Mouse (Mus musculus): ENCODE results near the gene Ext2. TPM values are rescaled to one million over a fixed set of nuclear protein-coding genes. Genes with fewer than 3 reads are reported as not detected.
A peak's percentile ranks its signal among the peaks of the same experiment; 100 is the strongest.

Ext2 gene
- polyA plus RNA-seq, 1 experiment from 2014 or later: 76.0 TPM

DNA sequence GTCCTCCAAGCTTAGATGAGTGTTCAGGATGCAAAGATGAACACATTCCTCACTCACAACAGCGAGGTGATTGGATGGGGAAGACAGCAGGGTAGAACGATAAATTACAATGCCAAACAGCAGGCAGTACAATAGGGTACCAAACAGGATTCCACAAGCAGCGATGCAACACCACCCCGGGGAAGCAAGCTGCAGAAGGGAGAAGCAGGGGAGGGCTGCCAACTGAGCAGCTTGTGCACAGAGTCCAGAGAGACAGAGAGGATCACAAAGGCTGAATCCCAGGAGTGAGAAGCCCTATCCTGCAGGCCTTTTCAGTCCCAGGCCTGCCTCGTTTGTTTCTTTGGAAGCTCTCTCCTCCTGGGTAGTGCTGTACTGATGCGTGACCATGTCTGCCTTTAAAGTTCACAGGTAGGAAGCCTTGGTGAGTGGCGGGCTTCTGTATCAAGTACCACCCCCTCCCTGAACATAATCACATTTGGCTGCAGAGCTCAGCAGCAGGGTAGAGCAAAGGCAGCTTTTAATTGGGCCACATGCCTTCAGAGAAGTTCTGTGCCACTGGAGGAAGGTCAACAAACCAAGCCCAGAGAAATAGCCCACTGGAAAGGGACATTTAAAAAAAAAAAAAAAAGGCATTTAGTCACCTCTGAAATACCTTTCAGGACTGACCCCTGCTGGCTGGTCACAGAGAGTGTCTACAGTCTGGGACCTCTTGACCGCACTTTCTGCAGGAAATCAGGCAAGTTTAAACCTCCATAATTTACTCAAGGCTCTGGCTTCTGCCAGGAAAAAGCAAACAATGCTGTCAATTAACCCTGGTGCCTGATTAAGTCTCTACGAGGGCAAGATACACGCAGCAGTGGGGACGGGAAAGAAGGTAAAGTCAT, 77.8 kb downstream of the Ext2 start:
- Histone ChIP-seq H3K27ac (replicated peaks) (peak overlapping the region; percentile 80), H3K4me1 (peaks cover 91% of the 10 kb centered on the region), H3K36me3 (replicated peaks) (no peaks in the 10 kb centered on the region; the same call in 1 of the 2 replicates), H3K4me3 (no peak overlapping the region), H3K27me3 (replicated peaks; ENCODE audit: low read depth, poor library complexity, severe bottlenecking) (peaks cover 6% of the 10 kb centered on the region; the same call in 1 of the 2 replicates), H3K9me3 (no peaks in the 10 kb centered on the region)
- DNase-seq (ENCODE audit: low spot score): peak; percentile 53
- 19% methylated on average over 11 of the region's 11 CpGs for WGBS

DNA sequence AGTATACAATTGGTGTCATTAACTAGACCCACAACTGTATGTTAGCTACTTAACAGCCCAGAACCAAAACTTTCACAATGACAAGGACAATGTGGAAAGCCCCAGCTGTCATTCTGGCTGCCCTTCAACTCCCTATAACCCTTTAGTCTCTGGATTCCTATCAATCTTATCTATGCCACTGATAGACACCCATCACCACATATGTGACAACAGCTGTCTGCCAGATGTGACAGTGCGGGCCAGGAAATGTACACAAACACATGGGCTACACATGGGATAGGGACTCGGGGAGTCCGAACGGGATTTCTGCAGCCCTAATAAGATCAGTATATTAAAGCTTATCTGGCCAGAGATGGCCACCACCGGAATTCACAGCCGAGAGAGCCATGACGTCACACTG, 80.7 kb downstream of the Ext2 start:
- Histone ChIP-seq H3K27ac (replicated peaks) (peak overlapping the region; percentile 31; the same call in 1 of the 2 replicates), H3K36me3 (replicated peaks) (peaks cover 5% of the 10 kb centered on the region; the same call in 1 of the 2 replicates), H3K27me3 (replicated peaks; ENCODE audit: low read depth, poor library complexity, severe bottlenecking) (peaks cover 6% of the 10 kb centered on the region; the same call in 1 of the 2 replicates), H3K4me1 (peaks cover 83% of the 10 kb centered on the region), H3K4me3 (no peak overlapping the region), H3K9me3 (no peaks in the 10 kb centered on the region)
- no peak for DNase-seq (ENCODE audit: low spot score)
- 56% methylated on average over 7 of the region's 7 CpGs for WGBS

DNA sequence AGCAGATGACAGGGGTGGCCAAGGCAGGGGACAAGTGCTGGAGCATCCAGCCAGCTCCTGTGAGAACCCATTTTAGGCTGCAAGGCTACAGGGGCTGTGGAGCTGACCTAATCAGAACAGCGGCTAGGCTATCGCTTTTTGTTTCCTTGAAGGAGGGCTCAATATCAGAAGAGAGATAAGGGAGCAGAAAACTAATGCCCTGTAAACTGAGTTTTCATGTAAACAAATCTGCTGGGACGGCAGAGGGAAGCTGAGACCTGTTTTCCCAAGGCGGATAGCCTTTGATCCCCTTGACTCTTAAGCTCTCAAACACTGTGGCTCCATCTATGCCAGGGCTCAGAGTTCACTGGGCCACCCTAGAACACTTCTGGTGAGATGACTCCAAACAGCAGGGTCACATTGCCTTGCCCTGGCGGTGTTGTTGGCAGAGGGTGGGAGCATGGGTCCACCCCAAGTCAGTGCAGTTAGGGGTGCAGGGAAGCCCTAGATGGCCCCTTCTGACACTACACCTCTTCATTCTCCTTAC, 83.3 kb downstream of the Ext2 start:
- peaks cover 6% of the 10 kb centered on the region; the same call in 1 of the 2 replicates for H3K27me3 ChIP-seq (replicated peaks; ENCODE audit: low read depth, poor library complexity, severe bottlenecking)
- H3K27ac ChIP-seq (replicated peaks): peak overlapping the region; percentile 72; the same call in 1 of the 2 replicates
- peaks cover 57% of the 10 kb centered on the region for H3K4me1 ChIP-seq

DNA sequence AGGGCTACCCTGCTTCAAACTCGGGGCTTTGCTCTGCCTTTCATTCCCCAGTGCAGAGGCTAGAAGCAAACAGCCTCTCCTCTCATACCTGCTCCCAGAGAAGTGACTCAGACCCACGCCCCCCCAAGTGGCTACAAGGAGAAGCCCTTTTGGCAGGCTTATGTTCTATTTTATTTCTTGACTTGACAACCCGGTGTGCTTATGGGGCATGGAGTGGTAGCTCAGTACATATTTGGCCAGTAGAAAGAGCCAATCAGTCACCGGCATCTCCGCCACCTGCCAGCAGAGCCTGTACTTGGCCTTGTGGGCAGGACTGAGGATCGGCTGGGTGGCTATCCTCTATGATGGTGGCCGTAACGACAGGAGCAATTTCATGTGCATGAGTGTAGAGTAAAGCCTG, 85.2 kb downstream of the Ext2 start:
- H3K9me3 ChIP-seq: no peaks in the 10 kb centered on the region
- DNase-seq (ENCODE audit: low spot score): no peak
- H3K4me3 ChIP-seq: no peak overlapping the region
- peaks cover 25% of the 10 kb centered on the region; the same call in 1 of the 2 replicates for H3K36me3 ChIP-seq (replicated peaks)
- 87% methylated on average over 8 of the region's 8 CpGs for WGBS
- H3K27me3 ChIP-seq (replicated peaks; ENCODE audit: low read depth, poor library complexity, severe bottlenecking): no peaks in the 10 kb centered on the region
- peaks cover 53% of the 10 kb centered on the region for H3K4me1 ChIP-seq
- no peak overlapping the region for H3K27ac ChIP-seq (replicated peaks)

More for the DNA sequence above, 83.3 kb downstream of the Ext2 start:
- Histone ChIP-seq H3K4me3 (no peak overlapping the region), H3K9me3 (no peaks in the 10 kb centered on the region), H3K36me3 (replicated peaks) (peaks cover 16% of the 10 kb centered on the region; the same call in 1 of the 2 replicates)
- 58% methylated on average over 5 of the region's 5 CpGs for WGBS
- DNase-seq (ENCODE audit: low spot score): no peak

DNA sequence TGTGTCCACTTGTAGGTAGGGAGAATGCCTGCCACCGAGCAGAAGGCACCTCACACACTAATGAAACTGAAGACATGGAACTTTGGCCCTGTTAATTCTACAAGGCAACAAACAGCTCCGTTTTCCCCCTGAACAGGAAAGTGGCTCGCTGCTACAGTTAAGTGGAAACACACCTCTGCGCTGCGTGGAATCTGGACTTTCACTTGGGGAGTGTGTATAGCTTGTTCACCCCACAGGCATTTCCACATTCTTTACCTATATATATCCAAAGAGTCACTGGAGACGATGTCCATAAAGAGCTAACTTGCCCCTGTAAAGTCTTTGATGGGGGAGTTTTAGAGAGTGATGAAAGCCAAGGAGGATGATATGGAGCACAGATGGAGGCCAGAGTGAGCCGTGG, 89.7 kb downstream of the Ext2 start:
- peaks cover 42% of the 10 kb centered on the region for H3K4me1 ChIP-seq
- DNase-seq (ENCODE audit: low spot score): no peak
- H3K27ac ChIP-seq (replicated peaks): peak overlapping the region; percentile 67
- whole genome bisulfite sequencing: 48% methylated on average over 7 of the region's 7 CpGs
- H3K27me3 ChIP-seq (replicated peaks; ENCODE audit: low read depth, poor library complexity, severe bottlenecking): no peaks in the 10 kb centered on the region
- H3K4me3 ChIP-seq: no peak overlapping the region
- no peaks in the 10 kb centered on the region for H3K9me3 ChIP-seq
- H3K36me3 ChIP-seq (replicated peaks): peaks cover 42% of the 10 kb centered on the region; the same call in 1 of the 2 replicates

DNA sequence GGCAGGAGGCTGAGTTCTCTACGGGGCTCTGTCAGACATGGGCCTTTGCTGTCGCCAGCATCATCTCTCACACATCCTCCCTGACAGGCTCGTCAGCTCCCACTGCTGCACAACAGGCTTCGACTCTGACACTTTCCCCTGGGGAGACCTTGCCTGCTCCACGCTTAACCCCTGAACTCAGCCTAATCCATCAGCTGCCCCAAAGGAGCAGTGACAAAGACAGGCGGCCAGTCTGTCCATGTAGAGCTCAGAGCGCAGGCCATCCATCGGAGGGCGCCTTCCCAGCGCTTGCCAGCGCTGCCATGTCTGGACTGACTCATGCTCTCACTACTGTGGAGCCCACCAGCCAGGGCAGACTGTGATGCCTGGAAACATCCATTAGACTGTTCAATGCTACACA, 92.8 kb downstream of the Ext2 start:
- Histone ChIP-seq H3K4me3 (no peak overlapping the region), H3K9me3 (no peaks in the 10 kb centered on the region), H3K27me3 (replicated peaks; ENCODE audit: low read depth, poor library complexity, severe bottlenecking) (no peaks in the 10 kb centered on the region), H3K36me3 (replicated peaks) (peaks cover 43% of the 10 kb centered on the region), H3K4me1 (peaks cover 40% of the 10 kb centered on the region), H3K27ac (replicated peaks) (0 out of 2 replicates have a peak overlapping the region, but pooled peaks have one; percentile 10)
- no peak for DNase-seq (ENCODE audit: low spot score)
- WGBS: 70% methylated on average over 11 of the region's 11 CpGs

DNA sequence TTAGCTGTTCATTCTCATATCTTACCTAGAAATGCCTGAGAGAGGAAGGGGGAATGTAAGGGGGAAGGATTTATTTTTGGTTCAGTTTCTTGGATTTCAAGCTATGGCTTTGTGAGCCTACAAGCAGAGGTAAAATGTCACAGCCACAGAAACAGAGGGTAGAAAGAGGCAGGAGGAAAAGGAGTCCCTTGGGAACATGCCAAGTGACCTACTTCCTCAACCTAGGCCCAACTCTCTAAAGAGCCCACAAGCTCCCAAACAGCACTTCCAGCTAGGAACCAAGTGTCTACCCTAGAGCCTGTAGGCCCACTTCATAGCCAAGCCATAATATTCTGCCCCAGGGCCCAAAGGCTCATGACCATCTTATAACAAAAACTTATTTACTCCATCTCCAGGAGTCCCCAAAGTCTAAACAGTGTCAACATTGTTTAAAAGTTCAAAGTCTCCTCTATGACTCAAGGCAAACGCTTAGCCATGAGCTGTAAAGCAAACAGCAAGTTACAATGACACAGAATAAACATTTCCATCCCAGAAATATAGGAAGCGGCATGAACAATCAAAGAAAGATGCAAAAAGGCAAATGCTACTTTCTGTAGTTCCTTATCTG, 99.1 kb downstream of the Ext2 start:
- DNase-seq (ENCODE audit: low spot score): no peak
- H3K4me1 ChIP-seq: peaks cover 27% of the 10 kb centered on the region
- no peak overlapping the region for H3K4me3 ChIP-seq
- no peaks in the 10 kb centered on the region for H3K27me3 ChIP-seq (replicated peaks; ENCODE audit: low read depth, poor library complexity, severe bottlenecking)
- peaks cover 16% of the 10 kb centered on the region for H3K36me3 ChIP-seq (replicated peaks)
- H3K9me3 ChIP-seq: no peaks in the 10 kb centered on the region
- WGBS: 94% methylated on average over 2 of the region's 2 CpGs
- H3K27ac ChIP-seq (replicated peaks): no peak overlapping the region

DNA sequence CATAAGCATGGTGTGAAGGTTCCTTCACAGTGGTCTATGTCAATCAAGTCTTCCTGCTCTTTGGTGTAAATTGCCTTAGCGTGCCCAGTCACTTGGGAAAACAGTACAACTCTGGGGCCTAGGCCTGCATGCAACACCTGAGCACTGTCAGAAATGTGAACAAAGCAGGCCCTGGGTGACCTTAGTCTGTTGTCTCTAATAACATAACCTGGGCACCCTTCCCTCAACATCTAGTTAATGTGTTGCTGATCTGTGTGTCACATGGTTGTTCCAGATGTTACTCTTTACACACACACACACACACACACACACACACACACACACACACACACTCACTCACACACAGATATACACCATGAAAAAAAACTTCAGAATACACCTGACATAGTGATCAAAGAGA, 101.4 kb downstream of the Ext2 start:
- WGBS: 80% methylated on average over 1 of the region's 1 CpGs
- DNase-seq (ENCODE audit: low spot score): no peak
- Histone ChIP-seq H3K4me3 (no peak overlapping the region), H3K9me3 (no peaks in the 10 kb centered on the region), H3K36me3 (replicated peaks) (peaks cover 18% of the 10 kb centered on the region), H3K27me3 (replicated peaks; ENCODE audit: low read depth, poor library complexity, severe bottlenecking) (no peaks in the 10 kb centered on the region), H3K27ac (replicated peaks) (no peak overlapping the region), H3K4me1 (peaks cover 26% of the 10 kb centered on the region)

DNA sequence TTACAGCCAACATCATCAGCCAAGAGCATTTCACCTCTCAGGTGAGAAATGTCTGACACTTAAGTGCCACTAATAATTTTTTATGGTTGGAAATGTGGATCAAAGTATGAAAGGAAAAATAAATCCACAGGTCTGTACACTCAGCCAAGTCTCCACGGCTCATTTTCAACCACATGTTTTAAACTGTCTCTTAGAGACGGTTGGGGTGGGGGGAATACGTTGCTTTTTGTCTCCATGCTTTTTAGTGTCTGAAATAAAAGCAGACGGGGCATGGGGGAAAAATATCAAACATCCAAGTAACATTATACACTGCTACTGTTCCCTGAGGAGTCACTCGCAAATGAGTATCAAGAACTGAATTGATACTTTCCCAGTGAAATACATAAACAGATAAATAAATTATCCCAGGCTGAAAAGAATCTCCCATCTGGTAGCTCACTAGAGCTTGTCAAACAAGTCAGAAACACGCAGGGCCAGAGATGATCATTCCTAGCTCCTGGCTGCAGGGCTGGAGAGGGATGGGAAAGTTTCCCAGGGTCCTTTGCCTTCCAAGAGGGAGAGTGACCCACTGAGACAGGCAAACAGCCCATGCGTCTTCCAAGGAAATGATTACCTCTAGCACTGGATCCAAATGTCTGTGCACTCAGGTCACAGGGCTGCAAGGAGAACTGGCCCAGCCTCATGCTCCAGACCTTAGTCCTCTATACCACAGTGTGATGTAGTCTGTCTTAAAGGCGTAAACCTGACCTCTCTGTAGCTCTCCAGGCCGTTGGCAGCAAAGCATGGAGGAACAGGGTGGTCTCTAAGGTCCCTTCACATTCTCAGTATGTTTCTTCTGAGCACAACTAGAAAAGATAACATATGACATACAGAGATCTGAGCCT, 102.3 kb downstream of the Ext2 start:
- Histone ChIP-seq H3K27ac (replicated peaks) (no peak overlapping the region), H3K9me3 (no peaks in the 10 kb centered on the region), H3K36me3 (replicated peaks) (peaks cover 14% of the 10 kb centered on the region), H3K27me3 (replicated peaks; ENCODE audit: low read depth, poor library complexity, severe bottlenecking) (no peaks in the 10 kb centered on the region), H3K4me1 (peaks cover 26% of the 10 kb centered on the region), H3K4me3 (no peak overlapping the region)
- 74% methylated on average over 9 of the region's 9 CpGs for WGBS
- no peak for DNase-seq (ENCODE audit: low spot score)

DNA sequence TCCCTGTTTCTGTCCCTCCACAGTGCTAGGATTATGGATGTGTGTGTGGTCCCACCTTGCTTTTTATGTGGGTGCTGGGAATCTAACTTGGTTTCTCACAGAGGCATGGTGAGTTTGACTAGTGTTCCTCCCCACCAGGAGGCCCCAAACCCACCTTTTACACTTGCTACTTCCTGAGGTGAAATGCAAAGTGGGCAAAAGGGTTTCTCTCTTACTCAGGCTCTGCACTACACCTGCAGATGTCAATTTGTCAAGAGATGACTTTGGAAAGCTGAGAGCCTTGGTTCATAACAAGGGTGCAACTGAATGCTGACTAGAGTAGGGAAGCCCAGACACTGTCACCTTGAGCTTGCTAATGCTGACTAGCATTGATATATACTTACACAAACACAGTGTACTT, 109.1 kb downstream of the Ext2 start:
- no peaks in the 10 kb centered on the region for H3K27me3 ChIP-seq (replicated peaks; ENCODE audit: low read depth, poor library complexity, severe bottlenecking)
- no peak overlapping the region for H3K27ac ChIP-seq (replicated peaks)
- peaks cover 16% of the 10 kb centered on the region for H3K36me3 ChIP-seq (replicated peaks)
- no peak for DNase-seq (ENCODE audit: low spot score)
- no peaks in the 10 kb centered on the region for H3K9me3 ChIP-seq
- peaks cover 37% of the 10 kb centered on the region for H3K4me1 ChIP-seq
- no peak overlapping the region for H3K4me3 ChIP-seq

DNA sequence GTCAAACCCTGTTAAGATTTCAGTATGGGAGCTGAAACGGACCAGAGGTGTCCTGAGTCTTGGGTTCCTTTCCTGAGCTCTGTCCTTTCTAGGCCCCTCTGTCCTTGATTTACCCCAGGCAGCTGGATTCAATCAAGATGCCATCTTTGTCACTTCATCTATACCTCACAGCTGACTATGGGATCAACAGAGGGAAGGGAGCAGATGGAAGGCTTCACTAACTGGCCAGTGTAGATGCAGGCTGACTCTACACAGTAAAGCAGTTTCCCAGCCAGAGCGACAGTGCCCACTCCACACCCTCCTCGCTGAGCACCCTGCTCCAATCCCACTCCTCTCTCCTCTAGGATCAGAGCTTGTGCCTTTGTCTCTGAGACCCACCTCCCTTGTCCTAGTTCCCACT, 110.9 kb downstream of the Ext2 start:
- peaks cover 44% of the 10 kb centered on the region for H3K4me1 ChIP-seq
- H3K9me3 ChIP-seq: no peaks in the 10 kb centered on the region
- H3K27ac ChIP-seq (replicated peaks): peak overlapping the region; percentile 48; the same call in 1 of the 2 replicates
- 63% methylated on average over 3 of the region's 3 CpGs for WGBS
- H3K36me3 ChIP-seq (replicated peaks): peaks cover 12% of the 10 kb centered on the region; the same call in 1 of the 2 replicates
- H3K4me3 ChIP-seq: no peak overlapping the region
- DNase-seq (ENCODE audit: low spot score): no peak
- H3K27me3 ChIP-seq (replicated peaks; ENCODE audit: low read depth, poor library complexity, severe bottlenecking): no peaks in the 10 kb centered on the region

DNA sequence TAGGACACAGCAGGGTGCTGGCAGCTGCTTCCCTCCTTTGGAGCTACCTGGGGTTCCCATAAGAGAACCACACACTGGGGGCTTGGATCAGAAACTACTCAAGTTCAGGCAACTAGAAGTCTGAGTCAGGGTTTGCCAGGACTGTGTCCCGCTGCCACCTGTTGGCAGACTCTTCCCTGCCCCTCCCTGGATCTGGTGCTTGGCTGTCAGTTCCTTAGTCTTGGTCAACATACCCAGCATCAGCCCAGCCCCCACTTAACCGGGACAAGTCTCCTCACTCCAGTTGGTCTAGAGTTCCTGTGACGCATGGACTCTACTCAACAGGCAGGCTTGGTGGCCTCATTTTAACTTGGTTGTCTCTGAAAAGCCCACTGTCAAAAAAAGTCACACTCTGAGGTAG, 112.7 kb downstream of the Ext2 start:
- Histone ChIP-seq H3K27me3 (replicated peaks; ENCODE audit: low read depth, poor library complexity, severe bottlenecking) (no peaks in the 10 kb centered on the region), H3K27ac (replicated peaks) (no peak overlapping the region), H3K36me3 (replicated peaks) (peaks cover 8% of the 10 kb centered on the region; the same call in 1 of the 2 replicates), H3K4me3 (no peak overlapping the region), H3K4me1 (peaks cover 44% of the 10 kb centered on the region), H3K9me3 (no peaks in the 10 kb centered on the region)
- 84% methylated on average over 3 of the region's 3 CpGs for WGBS
- no peak for DNase-seq (ENCODE audit: low spot score)
